Mouse (Mus musculus): ENCODE results near the gene Scgb1c1. TPM values are rescaled to one million over a fixed set of nuclear protein-coding genes. Genes with fewer than 3 reads are reported as not detected.
A peak's percentile ranks its signal among the peaks of the same experiment; 100 is the strongest.
"Not testable (repeated sequence)": the region's sequence is repeated elsewhere in the genome, so short reads cannot be mapped to it uniquely, and the experiment has no call there.

The Scgb1c1 gene
- total and polyA plus RNA-seq, 3 experiments, result 22.6 to 56.6 (median 27.5) TPM

DNA sequence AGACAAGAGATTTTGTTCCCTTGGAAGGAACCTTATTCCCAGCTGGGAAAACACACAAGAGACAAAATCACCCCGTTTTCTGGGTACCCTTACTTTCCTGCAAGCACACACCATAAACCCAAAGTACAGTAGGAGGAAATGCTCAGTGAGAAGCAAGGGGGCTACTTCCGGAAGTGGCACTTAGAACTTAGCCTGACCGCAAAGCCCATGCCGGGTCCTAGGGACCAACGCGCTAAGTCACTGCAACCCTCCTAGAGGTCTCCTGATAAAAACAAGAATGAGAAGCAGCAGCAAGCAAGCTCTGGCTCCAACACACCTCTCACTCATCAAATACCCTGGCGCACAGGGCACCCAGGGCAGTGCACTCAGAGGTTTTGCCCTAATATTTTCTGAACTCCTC lies 34.0 kb downstream of the Scgb1c1 start:
- no peak for DNase-seq
- WGBS, result 67% methylated on average over 7 of the region's 7 CpGs
- intact Hi-C loops (cut with DNase I), result no loop called here
- TF ChIP-seq CTCF (IDR thresholded peaks at IDR 0.05) (no peak), POLR2A (IDR thresholded peaks at IDR 0.05; ENCODE audit: insufficient read depth, low read depth, low read length) (no peak), EP300 (IDR thresholded peaks at IDR 0.05; ENCODE audit: insufficient read depth, low read depth, low read length) (no peak)
- Histone ChIP-seq H3K4me3 (no peak overlapping the region), H3K27ac (no peak overlapping the region), H3K4me1 (ENCODE audit: control insufficient read depth, insufficient read depth, low read length) (peaks cover 2% of the 10 kb centered on the region), H3K79me2 (replicated peaks; ENCODE audit: control insufficient read depth, insufficient read depth, low read length) (no peaks in the 10 kb centered on the region; the same call in 1 of the 2 replicates), H3K9ac (ENCODE audit: low read depth, low read length) (no peak overlapping the region), H3K27me3 (ENCODE audit: control insufficient read depth, insufficient read depth, low read length) (no peaks in the 10 kb centered on the region), H3K36me3 (ENCODE audit: control insufficient read depth, insufficient read depth, low read length) (no peaks in the 10 kb centered on the region)

DNA sequence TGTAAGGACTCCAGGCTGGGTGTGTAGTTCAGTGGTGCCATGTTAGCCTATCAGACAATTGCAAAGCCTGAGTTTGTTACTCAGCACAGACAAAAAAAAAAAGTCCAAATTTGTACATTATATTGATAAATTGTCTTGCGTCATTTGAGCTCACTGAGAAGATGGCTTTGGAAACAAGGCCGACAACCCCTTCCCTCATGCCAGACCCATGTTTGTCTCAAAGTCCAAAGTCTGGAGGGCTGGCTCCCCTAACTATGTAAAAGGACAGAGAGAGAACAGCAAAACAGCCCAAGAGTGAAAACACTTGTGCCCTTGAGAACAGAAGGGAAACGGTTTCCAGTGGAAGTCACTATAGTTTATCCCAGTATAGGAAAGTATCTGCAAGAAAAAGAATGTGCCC lies 35.1 kb downstream of the Scgb1c1 start:
- peaks cover 2% of the 10 kb centered on the region for H3K4me1 ChIP-seq (ENCODE audit: control insufficient read depth, insufficient read depth, low read length)
- no peak overlapping the region; the same call in 1 of the 2 replicates for H3K4me3 ChIP-seq
- TF ChIP-seq CTCF (IDR thresholded peaks at IDR 0.05) (no peak), EP300 (IDR thresholded peaks at IDR 0.05; ENCODE audit: insufficient read depth, low read depth, low read length) (no peak), POLR2A (IDR thresholded peaks at IDR 0.05; ENCODE audit: insufficient read depth, low read depth, low read length) (no peak)
- no peaks in the 10 kb centered on the region for H3K27me3 ChIP-seq (ENCODE audit: control insufficient read depth, insufficient read depth, low read length)
- no peak for DNase-seq
- H3K9ac ChIP-seq (ENCODE audit: low read depth, low read length), result no peak overlapping the region
- WGBS, result 65% methylated on average over 3 of the region's 3 CpGs
- H3K27ac ChIP-seq, result no peak overlapping the region; the same call in 1 of the 2 replicates
- intact Hi-C loops (cut with DNase I), result loop anchor here (5.0 kb wide), 1 partner anchor 33 kb away; the partner anchor contains the start of genes Odf3 and Scgb1c1
- H3K36me3 ChIP-seq (ENCODE audit: control insufficient read depth, insufficient read depth, low read length), result no peaks in the 10 kb centered on the region
- H3K79me2 ChIP-seq (replicated peaks; ENCODE audit: control insufficient read depth, insufficient read depth, low read length), result no peaks in the 10 kb centered on the region; the same call in 1 of the 2 replicates

DNA sequence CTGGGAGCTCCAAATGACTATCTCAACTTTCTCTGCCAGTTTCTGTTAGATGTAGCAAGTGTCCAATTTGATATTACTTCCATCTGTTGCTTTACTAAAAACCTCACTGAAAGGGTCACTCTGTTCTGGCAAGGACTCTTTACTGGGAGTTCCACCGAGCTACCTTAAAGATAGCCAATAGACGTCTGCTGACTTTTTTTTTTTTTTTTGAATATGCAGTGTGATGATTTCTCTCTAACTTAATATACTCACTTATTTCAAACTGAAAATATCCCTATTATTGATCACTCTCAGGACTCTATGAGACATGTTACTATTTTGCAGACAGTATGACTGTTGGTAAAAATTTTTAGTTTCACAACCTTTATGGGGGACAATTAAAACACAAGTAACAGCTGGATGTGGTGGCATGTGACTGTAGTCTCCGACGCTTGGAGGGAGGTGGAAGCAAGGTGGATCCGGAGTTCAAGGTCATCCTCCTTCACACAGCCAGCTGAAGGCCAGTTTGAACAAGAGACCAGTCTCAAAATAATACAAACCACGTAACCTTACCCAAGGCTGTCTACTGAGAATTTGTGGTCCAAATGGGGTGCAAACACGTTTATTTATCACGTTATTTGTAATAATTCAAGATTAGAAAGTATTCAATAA lies 35.6 kb downstream of the Scgb1c1 start:
- H3K27me3 ChIP-seq (ENCODE audit: control insufficient read depth, insufficient read depth, low read length), result no peaks in the 10 kb centered on the region
- WGBS, result 3% methylated on average over 8 of the region's 8 CpGs

DNA sequence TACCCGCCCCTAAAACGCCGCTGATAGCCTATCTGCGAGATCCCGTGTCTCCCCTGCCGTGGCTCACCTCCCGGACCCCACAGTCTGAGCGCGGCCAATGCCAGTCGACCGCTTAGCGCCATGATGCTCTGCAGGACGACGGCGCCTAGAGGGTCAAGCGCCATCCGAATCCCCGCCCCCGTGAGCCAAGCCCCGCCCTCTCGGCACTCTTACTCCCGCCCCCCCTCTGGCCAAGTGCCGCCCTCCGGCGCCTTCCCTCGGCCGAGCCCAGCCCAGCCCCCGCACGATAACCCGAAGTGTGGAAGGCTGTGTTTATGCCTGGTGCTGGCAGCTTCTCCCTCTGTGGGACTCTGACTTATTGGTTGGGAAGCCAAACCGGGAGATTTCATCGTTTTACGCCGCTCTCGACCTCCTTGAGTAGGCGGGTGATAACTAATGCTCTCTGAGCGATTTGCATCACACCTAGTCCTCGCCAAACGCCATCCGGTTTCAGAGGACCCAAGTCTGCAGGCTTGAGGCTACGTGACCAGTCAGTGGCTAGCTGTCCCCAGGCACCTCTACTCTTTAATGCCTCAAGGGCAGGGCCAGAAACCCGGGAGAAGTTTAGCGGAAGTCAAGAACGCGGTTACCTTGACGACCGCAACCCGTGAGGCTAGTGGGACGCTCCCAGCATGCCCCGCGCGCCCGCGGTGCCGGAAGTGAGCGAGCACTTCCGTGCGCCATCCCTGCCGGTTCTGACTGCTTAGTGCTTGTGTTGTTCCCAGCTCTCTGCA lies 36.5 kb downstream of the Scgb1c1 start, which contains the start of the genes Psmd13 and Sirt3:
Gene Psmd13 (plus strand): TSS at position 273 of the 773 bp plus-strand sequence.
Gene Sirt3 (minus strand): TSS at position 614 of the 773 bp plus-strand sequence.
- peak; percentile 95 for DNase-seq
- intact Hi-C loops (cut with DNase I), result loop anchor here (1.0 to 5.0 kb wide), 2 partner anchors 25 to 35 kb away; partner anchors contain the start of genes Bet1l, Odf3 and Scgb1c1
- Histone ChIP-seq H3K27ac (peak within 1 kb of the TSS; percentile 91), H3K9ac (ENCODE audit: low read depth, low read length) (peak within 1 kb of the TSS; percentile 83), H3K4me3 (peak within 1 kb of the TSS; percentile 72), H3K27me3 (ENCODE audit: control insufficient read depth, insufficient read depth, low read length) (no peaks in the 10 kb centered on the region), H3K79me2 (replicated peaks; ENCODE audit: control insufficient read depth, insufficient read depth, low read length) (no peaks in the 10 kb centered on the region; the same call in 1 of the 2 replicates), H3K4me1 (ENCODE audit: control insufficient read depth, insufficient read depth, low read length) (peaks cover 2% of the 10 kb centered on the region), H3K36me3 (ENCODE audit: control insufficient read depth, insufficient read depth, low read length) (no peaks in the 10 kb centered on the region)
- WGBS, result under 1% methylated on average over 59 of the region's 59 CpGs
- TF ChIP-seq EP300 (IDR thresholded peaks at IDR 0.05; ENCODE audit: insufficient read depth, low read depth, low read length), result 0 out of 2 replicates have a peak, but pooled peaks have one; percentile 22
- TF ChIP-seq POLR2A (IDR thresholded peaks at IDR 0.05; ENCODE audit: insufficient read depth, low read depth, low read length), result peak; percentile 64
- TF ChIP-seq CTCF (IDR thresholded peaks at IDR 0.05), result peak; percentile 6; the same call in 1 of the 2 replicates

More for the DNA sequence above, 35.6 kb downstream of the Scgb1c1 start:
- Histone ChIP-seq H3K9ac (ENCODE audit: low read depth, low read length) (0 out of 2 replicates have a peak overlapping the region, but pooled peaks have one; percentile 3), H3K79me2 (replicated peaks; ENCODE audit: control insufficient read depth, insufficient read depth, low read length) (no peaks in the 10 kb centered on the region; the same call in 1 of the 2 replicates), H3K36me3 (ENCODE audit: control insufficient read depth, insufficient read depth, low read length) (no peaks in the 10 kb centered on the region), H3K4me3 (peak overlapping the region; percentile 72), H3K27ac (peak overlapping the region; percentile 91), H3K4me1 (ENCODE audit: control insufficient read depth, insufficient read depth, low read length) (peaks cover 2% of the 10 kb centered on the region)
- intact Hi-C loops (cut with DNase I), result loop anchor here (5.0 kb wide), 1 partner anchor 34 kb away; the partner anchor contains the start of genes Odf3 and Scgb1c1
- TF ChIP-seq CTCF (IDR thresholded peaks at IDR 0.05), result no peak
- no peak for TF ChIP-seq POLR2A (IDR thresholded peaks at IDR 0.05; ENCODE audit: insufficient read depth, low read depth, low read length)
- TF ChIP-seq EP300 (IDR thresholded peaks at IDR 0.05; ENCODE audit: insufficient read depth, low read depth, low read length), result no peak
- no peak for DNase-seq

GRCm38 (mm10) chr7:140882469-140882803 lies 37.1 kb downstream of the Scgb1c1 start:
- Histone ChIP-seq H3K27me3 (ENCODE audit: control insufficient read depth, insufficient read depth, low read length) (no peaks in the 10 kb centered on the region), H3K36me3 (ENCODE audit: control insufficient read depth, insufficient read depth, low read length) (no peaks in the 10 kb centered on the region), H3K4me3 (peak overlapping the region; percentile 72), H3K79me2 (replicated peaks; ENCODE audit: control insufficient read depth, insufficient read depth, low read length) (no peaks in the 10 kb centered on the region; the same call in 1 of the 2 replicates), H3K27ac (peak overlapping the region; percentile 91), H3K9ac (ENCODE audit: low read depth, low read length) (peak overlapping the region; percentile 57), H3K4me1 (ENCODE audit: control insufficient read depth, insufficient read depth, low read length) (peaks cover 2% of the 10 kb centered on the region)
- intact Hi-C loops (cut with DNase I), result loop anchor here (1.0 to 5.0 kb wide), 2 partner anchors 25 to 35 kb away; partner anchors contain the start of genes Bet1l, Odf3 and Scgb1c1
- 1% methylated on average over 12 of the region's 12 CpGs for WGBS
- DNase-seq, result no peak
- no peak for TF ChIP-seq POLR2A (IDR thresholded peaks at IDR 0.05; ENCODE audit: insufficient read depth, low read depth, low read length)
- no peak for TF ChIP-seq CTCF (IDR thresholded peaks at IDR 0.05)
- TF ChIP-seq EP300 (IDR thresholded peaks at IDR 0.05; ENCODE audit: insufficient read depth, low read depth, low read length), result no peak

- DNase-seq; H3K4me3 ChIP-seq; H3K36me3 ChIP-seq (ENCODE audit: control insufficient read depth, insufficient read depth, low read length); intact Hi-C loops (cut with DNase I); H3K79me2 ChIP-seq (replicated peaks; ENCODE audit: control insufficient read depth, insufficient read depth, low read length); H3K27me3 ChIP-seq (ENCODE audit: control insufficient read depth, insufficient read depth, low read length); H3K9ac ChIP-seq (ENCODE audit: low read depth, low read length); H3K27ac ChIP-seq; H3K4me1 ChIP-seq (ENCODE audit: control insufficient read depth, insufficient read depth, low read length): not testable (repeated sequence)
- WGBS, result 96% methylated on average over 16 of the region's 16 CpGs
Measured at GRCm38 (mm10) chr7:140890636-140891035, 45.3 kb downstream of the Scgb1c1 start.

All from heart, adult 2 months (tissue).